Mouse (Mus musculus) testis, adult 2 months (tissue): Measurements from ENCODE around the gene 4930558C23Rik.

ENCODE experiments used
- CTCF ChIP-seq: fragments of 200-500 bp; IDR thresholded peaks from 2 replicates; pipeline ENCODE4 v1.5.1; 2012; ENCODE audit warnings: low read depth, mild to moderate bottlenecking, inconsistent platforms, low read length, moderate library complexity; ENCODE audit not compliant: control insufficient read depth, insufficient read depth, insufficient replicate concordance
- POLR2A ChIP-seq: fragments of 200-500 bp; IDR thresholded peaks from 2 replicates; pipeline ENCODE4 v1.6.1; 2012; ENCODE audit warnings: low read depth, mild to moderate bottlenecking, inconsistent platforms, low read length, moderate library complexity; ENCODE audit not compliant: control insufficient read depth

- TF ChIP-seq POLR2A (no peak), CTCF (no peak)
Observed at GRCm38 (mm10) chr3:95407728-95408127, 5.1 kb upstream of the 4930558C23Rik start.
